Mouse (Mus musculus): ENCODE results near the gene A730049H05Rik. TPM values are rescaled to one million over a fixed set of nuclear protein-coding genes. Genes with fewer than 3 reads are reported as not detected.
A peak's percentile ranks its signal among the peaks of the same experiment; 100 is the strongest.

A730049H05Rik gene
- total RNA-seq (2021): 1 to 10 TPM in 1 of 2 experiments, under 1 TPM in 1; 0.99 to 2.0 TPM
- long read RNA-seq, experiment 1: 0 reads
- long read RNA-seq, experiment 2, partial matches to known transcripts: 0 of 1 reads
- long read RNA-seq, experiment 2, other reads (novel, unspliced or antisense): 1 of 1 reads

- no peak for DNase-seq (ENCODE audit: low spot score in 2 of 2)
Measured at GRCm38 (mm10) chr6:92816311-92816751, at the start of gene A730049H05Rik. TSS of gene A730049H05Rik (plus strand) at chr6:92816478.

- DNase-seq (ENCODE audit: low spot score in 2 of 2): no peak
Measured at GRCm38 (mm10) chr6:92776356-92776755, 39.9 kb upstream of the A730049H05Rik start.

- DNase-seq (ENCODE audit: low spot score in 2 of 2): no peak
Measured at GRCm38 (mm10) chr6:92779140-92779934, 36.9 kb upstream of the A730049H05Rik start.

GRCm38 (mm10) chr6:92779935-92780205 is 36.4 kb upstream of the A730049H05Rik start:
- DNase-seq (ENCODE audit: low spot score in 2 of 2): no peak

GRCm38 (mm10) chr6:92781446-92781845 is 34.8 kb upstream of the A730049H05Rik start:
- no peak for DNase-seq (ENCODE audit: low spot score in 2 of 2)

GRCm38 (mm10) chr6:92784782-92785181 is 31.5 kb upstream of the A730049H05Rik start:
- no peak for DNase-seq (ENCODE audit: low spot score in 2 of 2)

GRCm38 (mm10) chr6:92786701-92787375 is 29.4 kb upstream of the A730049H05Rik start:
- no peak for DNase-seq (ENCODE audit: low spot score in 2 of 2)

GRCm38 (mm10) chr6:92787376-92787712 is 28.9 kb upstream of the A730049H05Rik start:
- peak; percentile 77 to 84 for DNase-seq (ENCODE audit: low spot score in 2 of 2)

GRCm38 (mm10) chr6:92793804-92794203 is 22.5 kb upstream of the A730049H05Rik start:
- no peak for DNase-seq (ENCODE audit: low spot score in 2 of 2)

- DNase-seq (ENCODE audit: low spot score in 2 of 2): no peak
Measured at GRCm38 (mm10) chr6:92801462-92801861, 14.8 kb upstream of the A730049H05Rik start.

GRCm38 (mm10) chr6:92802421-92802820 is 13.9 kb upstream of the A730049H05Rik start:
- DNase-seq (ENCODE audit: low spot score in 2 of 2): no peak

- DNase-seq (ENCODE audit: low spot score in 2 of 2): no peak
Measured at GRCm38 (mm10) chr6:92803213-92803612, 13.1 kb upstream of the A730049H05Rik start.

- no peak for DNase-seq (ENCODE audit: low spot score in 2 of 2)
Measured at GRCm38 (mm10) chr6:92804254-92804971, 11.9 kb upstream of the A730049H05Rik start.

GRCm38 (mm10) chr6:92809818-92810217 is 6.5 kb upstream of the A730049H05Rik start:
- no peak for DNase-seq (ENCODE audit: low spot score in 2 of 2)

- DNase-seq (ENCODE audit: low spot score in 2 of 2): no peak
Measured at GRCm38 (mm10) chr6:92810628-92811027, 5.7 kb upstream of the A730049H05Rik start.

GRCm38 (mm10) chr6:92811566-92811965 is 4.7 kb upstream of the A730049H05Rik start:
- no peak for DNase-seq (ENCODE audit: low spot score in 2 of 2)

GRCm38 (mm10) chr6:92812702-92813370 is 3.4 kb upstream of the A730049H05Rik start:
- no peak for DNase-seq (ENCODE audit: low spot score in 2 of 2)

GRCm38 (mm10) chr6:92817661-92818060 is 1.4 kb downstream of the A730049H05Rik start:
- DNase-seq (ENCODE audit: low spot score in 2 of 2): no peak

GRCm38 (mm10) chr6:92821606-92822005 is 5.3 kb downstream of the A730049H05Rik start:
- no peak for DNase-seq (ENCODE audit: low spot score in 2 of 2)

- no peak for DNase-seq (ENCODE audit: low spot score in 2 of 2)
Measured at GRCm38 (mm10) chr6:92822006-92822405, 5.7 kb downstream of the A730049H05Rik start.

GRCm38 (mm10) chr6:92823991-92824390 is 7.7 kb downstream of the A730049H05Rik start:
- no peak for DNase-seq (ENCODE audit: low spot score in 2 of 2)
